Mouse (Mus musculus) MEL (cell line): ENCODE data around the gene Hace1. TPM values are rescaled to one million over a fixed set of nuclear protein-coding genes. Genes with fewer than 3 reads are reported as not detected.
A peak's percentile ranks its signal among the peaks of the same experiment; 100 is the strongest.

Source experiments
- DNase-seq: peaks from one replicate; pipeline ENCODE4 v3.0.0; 2011; ENCODE audit warnings: low read depth, low spot score
- H3K27ac ChIP-seq: 2 replicates; pipeline ENCODE4 v1.5.1; 2012; ENCODE audit warnings: low read depth, mild to moderate bottlenecking, control low read depth, low read length, moderate library complexity; ENCODE audit not compliant: control insufficient read depth
- H3K27me3 ChIP-seq, 2 experiments: fragments of 150-350 bp in 1 of 2; sonication (generic) in 1 of 2; 2 replicates each; pipeline ENCODE4 v1.6.1; 2012; ENCODE audit warnings: low read length in 2 of 2, mild to moderate bottlenecking in 2 of 2, improper control_type of control experiment in 1 of 2, moderate library complexity in 1 of 2; ENCODE audit not compliant: insufficient read depth in 2 of 2, control insufficient read depth in 1 of 2
- H3K36me3 ChIP-seq, 2 experiments: 2 replicates each; pipeline ENCODE4 v1.6.1; 2012 to 2014; ENCODE audit warnings: low read length in 2 of 2, improper control_type of control experiment in 1 of 2, inconsistent platforms in 1 of 2, mild to moderate bottlenecking in 1 of 2; ENCODE audit not compliant: insufficient read depth in 2 of 2, control insufficient read depth in 1 of 2
- H3K4me1 ChIP-seq, 2 experiments: fragments of 150-350 bp in 1 of 2; sonication (generic) in 1 of 2; 2 replicates each; pipeline ENCODE4 v1.6.1; 2012; ENCODE audit warnings: low read length in 2 of 2, improper control_type of control experiment in 1 of 2, mild to moderate bottlenecking in 1 of 2; ENCODE audit not compliant: insufficient read depth in 2 of 2, control insufficient read depth in 1 of 2
- H3K4me3 ChIP-seq, 2 experiments: fragments of 150-350 bp in 1 of 2; sonication (generic) in 1 of 2; 2 replicates each; pipeline ENCODE4 v1.5.1; 2012; ENCODE audit warnings: low read depth in 2 of 2, low read length in 2 of 2, mild to moderate bottlenecking in 2 of 2, moderate library complexity in 2 of 2, control low read depth in 1 of 2, improper control_type of control experiment in 1 of 2; ENCODE audit not compliant: control insufficient read depth in 1 of 2, insufficient read depth in 1 of 2
- H3K79me2 ChIP-seq: 2 replicates; pipeline ENCODE4 v1.6.1; 2012; ENCODE audit warnings: mild to moderate bottlenecking, low read length, moderate library complexity; ENCODE audit not compliant: control insufficient read depth, poor library complexity, insufficient read depth
- H3K9ac ChIP-seq: 2 replicates; pipeline ENCODE4 v1.6.1; 2012; ENCODE audit warnings: low read depth, mild to moderate bottlenecking, control low read depth, low read length, moderate library complexity; ENCODE audit not compliant: control insufficient read depth, poor library complexity, severe bottlenecking
- H3K9me3 ChIP-seq: fragments of 150-350 bp; sonication (generic); replicated peaks from 2 replicates; pipeline ENCODE4 v1.6.1; 2012; ENCODE audit warnings: mild to moderate bottlenecking, low read length, improper control_type of control experiment, moderate library complexity; ENCODE audit not compliant: insufficient read depth
- BHLHE40 ChIP-seq: IDR thresholded peaks from 2 replicates; pipeline ENCODE4 v1.6.1; 2012; ENCODE audit warnings: low read depth, mild to moderate bottlenecking, inconsistent platforms, low read length, improper control_type of control experiment, borderline replicate concordance
- CHD1 ChIP-seq: IDR thresholded peaks from 2 replicates; pipeline ENCODE4 v1.6.1; 2012; ENCODE audit warnings: low read depth, mild to moderate bottlenecking, inconsistent platforms, low read length, improper control_type of control experiment
- E2F4 ChIP-seq: IDR thresholded peaks from 2 replicates; pipeline ENCODE4 v1.6.1; 2011; ENCODE audit warnings: low read depth, low read length, improper control_type of control experiment, borderline replicate concordance
- EP300 ChIP-seq, 2 experiments: IDR thresholded peaks; 2 replicates each; pipeline ENCODE4 v1.6.1; 2011; ENCODE audit warnings: improper control_type of control experiment in 2 of 2, low read length in 2 of 2, low read depth in 1 of 2, mild to moderate bottlenecking in 1 of 2
- ETS1 ChIP-seq: IDR thresholded peaks from 2 replicates; pipeline ENCODE4 v1.6.1; 2012; ENCODE audit warnings: low read depth, mild to moderate bottlenecking, inconsistent platforms, low read length, improper control_type of control experiment, moderate library complexity
- GATA1 ChIP-seq: IDR thresholded peaks from 2 replicates; pipeline ENCODE4 v1.6.1; 2011; ENCODE audit warnings: low read depth, low read length, improper control_type of control experiment
- HCFC1 ChIP-seq: IDR thresholded peaks from 2 replicates; pipeline ENCODE4 v1.6.1; 2012; ENCODE audit warnings: low read depth, mild to moderate bottlenecking, inconsistent platforms, low read length, improper control_type of control experiment, moderate library complexity
- JUND ChIP-seq: IDR thresholded peaks from 2 replicates; pipeline ENCODE4 v1.6.1; 2011; ENCODE audit warnings: low read depth, mild to moderate bottlenecking, improper control_type of control experiment, low read length
- KAT2A ChIP-seq: conservative IDR thresholded peaks from 2 replicates; pipeline ENCODE4 v1.6.1; 2012; ENCODE audit warnings: low read depth, low read length, improper control_type of control experiment, inconsistent platforms
- MAX ChIP-seq: IDR thresholded peaks from 2 replicates; pipeline ENCODE4 v1.6.1; 2011; ENCODE audit warnings: low read length, improper control_type of control experiment
- MYB ChIP-seq: IDR thresholded peaks from 2 replicates; pipeline ENCODE4 v1.6.1; 2011; ENCODE audit warnings: mild to moderate bottlenecking, low read depth, low read length, improper control_type of control experiment
- MYC ChIP-seq: IDR thresholded peaks from 2 replicates; pipeline ENCODE4 v1.6.1; 2011; ENCODE audit warnings: low read depth, mild to moderate bottlenecking, low read length, improper control_type of control experiment, moderate library complexity
- NELFE ChIP-seq: IDR thresholded peaks from 2 replicates; pipeline ENCODE4 v1.6.1; 2011; ENCODE audit warnings: low read depth, low read length, improper control_type of control experiment
- POLR2AphosphoS2 ChIP-seq: IDR thresholded peaks from 2 replicates; pipeline ENCODE4 v1.6.1; 2011; ENCODE audit warnings: low read length, improper control_type of control experiment
- SIN3A ChIP-seq: IDR thresholded peaks from 2 replicates; pipeline ENCODE4 v1.6.1; 2012; ENCODE audit warnings: low read length, improper control_type of control experiment, inconsistent platforms
- TBP ChIP-seq: IDR thresholded peaks from 2 replicates; pipeline ENCODE4 v1.8.0; 2011; ENCODE audit warnings: low read depth, low read length, improper control_type of control experiment
- USF1 ChIP-seq: IDR thresholded peaks from 2 replicates; pipeline ENCODE4 v1.6.1; 2014; ENCODE audit warnings: low read depth, mild to moderate bottlenecking, inconsistent platforms, low read length, improper control_type of control experiment, moderate library complexity
- USF2 ChIP-seq, 2 experiments: IDR thresholded peaks; 2 replicates each; pipeline ENCODE4 v1.6.1; 2011 to 2012; ENCODE audit warnings: improper control_type of control experiment in 2 of 2, low read length in 2 of 2, borderline replicate concordance in 1 of 2, inconsistent platforms in 1 of 2, low read depth in 1 of 2, mild to moderate bottlenecking in 1 of 2; ENCODE audit not compliant: insufficient read depth in 1 of 2
- ZC3H11A ChIP-seq: IDR thresholded peaks from 2 replicates; pipeline ENCODE4 v1.6.1; 2012; ENCODE audit warnings: low read depth, mild to moderate bottlenecking, inconsistent platforms, low read length, improper control_type of control experiment
- ZNF384 ChIP-seq: IDR thresholded peaks from 2 replicates; pipeline ENCODE4 v1.6.1; 2012; ENCODE audit warnings: low read depth, mild to moderate bottlenecking, inconsistent platforms, low read length, improper control_type of control experiment
- polyA plus RNA-seq, 2 experiments: library from polyadenylated mRNA; stranded (reverse) in 1 of 2; unstranded in 1 of 2; fragments of >175 nt in 1 of 2; fragments of >200 nt in 1 of 2; gene quantifications; 2 replicates each; pipeline versions ENCODE4 v1.2.1 to v1.2.4; 2012; ENCODE audit warnings: low replicate concordance in 2 of 2, low read depth in 1 of 2; ENCODE audit not compliant: insufficient read length in 2 of 2, insufficient read depth in 1 of 2, missing spikeins in 1 of 2
- total RNA-seq: library from RNA; depleted of rRNA; stranded (reverse); fragments of 300-350 nt; gene quantifications from 2 replicates; pipeline ENCODE4 v1.2.3, GENCODE M21; 2012

Gene Hace1
- total and polyA plus RNA-seq, 3 experiments = 7.6 to 10.1 TPM; not detected in 1

DNA sequence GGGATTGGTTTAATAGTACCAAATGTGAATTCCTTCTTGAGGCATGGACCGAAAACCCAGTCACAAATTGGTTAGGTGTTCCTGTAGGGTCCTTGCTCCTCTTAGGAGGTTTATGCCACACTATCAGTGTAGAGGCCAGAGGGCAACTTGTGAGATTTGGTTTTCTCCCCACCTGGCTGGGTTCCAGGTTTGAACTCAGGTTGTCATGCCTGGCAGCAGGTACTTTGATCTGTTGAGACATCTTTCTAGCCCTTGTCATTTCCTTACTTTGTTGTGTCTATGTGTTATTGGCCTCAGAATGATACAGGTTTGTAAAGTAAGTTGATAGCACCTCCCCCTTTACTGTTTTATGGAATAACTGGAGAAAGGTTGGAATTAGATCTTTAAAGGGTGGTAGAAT is 117.9 kb downstream of the Hace1 start:
- H3K27ac ChIP-seq = no peak overlapping the region
- DNase-seq = no peak
- no peak for TF ChIP-seq MYC
- TF ChIP-seq JUND = no peak
- no peak for TF ChIP-seq TBP
- TF ChIP-seq MAX = no peak

DNA sequence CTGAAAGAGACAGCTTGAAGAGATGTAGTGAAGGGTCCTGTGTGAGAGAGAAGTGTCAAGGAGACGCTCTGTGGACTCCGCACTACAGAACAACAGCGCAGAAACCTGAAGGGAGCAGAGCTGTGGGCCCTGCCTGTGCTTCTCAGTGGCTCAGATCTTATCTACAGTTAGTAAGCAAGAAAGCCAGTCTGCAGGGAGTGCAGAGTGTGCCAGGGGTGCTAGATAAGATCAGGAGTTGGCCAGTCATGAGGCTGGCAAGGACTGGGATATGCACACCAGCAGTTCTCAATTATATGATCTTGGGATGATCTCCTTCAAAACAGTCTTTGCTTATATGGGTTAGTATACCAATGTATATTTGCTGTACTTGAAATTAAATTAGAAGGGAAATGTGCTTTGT is 121.3 kb downstream of the Hace1 start:
- H3K4me3 ChIP-seq = no peak overlapping the region
- no peaks in the 10 kb centered on the region for H3K79me2 ChIP-seq
- H3K4me1 ChIP-seq = no peaks in the 10 kb centered on the region
- no peak overlapping the region for H3K27ac ChIP-seq
- no peaks in the 10 kb centered on the region for H3K9me3 ChIP-seq
- no peak for DNase-seq
- H3K27me3 ChIP-seq = no peaks in the 10 kb centered on the region
- H3K9ac ChIP-seq = no peak overlapping the region
- no peaks in the 10 kb centered on the region for H3K36me3 ChIP-seq
- 0 out of 2 replicates have a peak, but pooled peaks have one; percentile 19 for TF ChIP-seq GATA1
- TF ChIP-seq ZNF384 = no peak

More for the DNA sequence above, 117.9 kb downstream of the Hace1 start:
- H3K9ac ChIP-seq = no peak overlapping the region
- H3K36me3 ChIP-seq = no peaks in the 10 kb centered on the region
- no peaks in the 10 kb centered on the region for H3K9me3 ChIP-seq
- no peak overlapping the region for H3K4me3 ChIP-seq
- H3K4me1 ChIP-seq = no peaks in the 10 kb centered on the region
- no peaks in the 10 kb centered on the region for H3K27me3 ChIP-seq
- no peaks in the 10 kb centered on the region for H3K79me2 ChIP-seq

DNA sequence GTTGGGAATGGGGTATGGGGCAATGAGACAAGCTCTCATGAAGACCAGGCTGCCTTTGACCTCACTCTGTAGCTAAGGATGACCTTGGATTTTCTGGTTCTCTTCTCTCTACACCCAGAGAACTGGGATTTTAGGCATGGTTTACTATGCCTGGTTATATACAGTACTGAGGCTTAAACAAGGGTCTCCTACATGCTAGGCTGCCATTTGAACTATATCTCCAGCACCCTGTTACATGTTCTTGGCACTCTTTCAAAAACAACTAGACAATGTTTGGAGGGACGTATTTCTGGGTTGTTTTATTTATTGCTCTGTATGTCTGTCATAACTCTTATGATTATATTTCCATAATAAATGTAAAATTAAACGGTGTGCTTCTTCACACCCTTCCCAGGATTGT is 129.2 kb downstream of the Hace1 start:
- TF ChIP-seq ZC3H11A (no peak), USF2 (IDR thresholded peaks at IDR 0.05; ENCODE audit: borderline replicate concordance in 1 of 2, insufficient read depth in 1 of 2, low read depth in 1 of 2, low read length in 2 of 2) (no peak), KAT2A (no peak), MYB (no peak), ETS1 (no peak), SIN3A (no peak), CHD1 (no peak), MYC (no peak), NELFE (no peak), POLR2AphosphoS2 (no peak), EP300 (IDR thresholded peaks at IDR 0.05; ENCODE audit: low read depth in 1 of 2, low read length in 2 of 2) (no peak), MAX (no peak), E2F4 (no peak), BHLHE40 (no peak), USF1 (no peak), HCFC1 (no peak)
- TF ChIP-seq, all 39 proteins: peak for 0
- Histone ChIP-seq H3K27ac (no peak overlapping the region), H3K4me3 (no peak overlapping the region), H3K9me3 (no peaks in the 10 kb centered on the region), H3K9ac (no peak overlapping the region), H3K36me3 (peaks cover 0 to 4% of the 10 kb centered on the region in 2 experiments; a peak in 1 of 4 replicates), H3K4me1 (peaks cover 2 to 6% of the 10 kb centered on the region in 2 experiments; a peak in 2 of 4 replicates), H3K27me3 (no peaks in the 10 kb centered on the region), H3K79me2 (no peaks in the 10 kb centered on the region)
- DNase-seq = no peak
